Mouse (Mus musculus) mouse embryonic stem cell (cell line): Measurements from ENCODE around the gene Dennd2a.

ENCODE experiments used
- in situ Hi-C, 2 experiments: fragments of 300-500 bp; cut with MboI; formaldehyde crosslinking; loops; 1 replicate in 1 of 2; 3 replicates in 1 of 2; pipeline ENCODE4 v1.14.3; 2019 to 2020; ENCODE audit warnings: low sequenced_read_pairs in 2 of 2, low pct_unique_long_range_greater_than_20kb in 1 of 2, mixed read lengths in 1 of 2; ENCODE audit not compliant: unreplicated experiment in 1 of 2

Gene Dennd2a

GRCm38 (mm10) chr6:39557723-39558261 is at the start of gene Dennd2a:
Dennd2a (minus strand) TSS chr6:39557867.
- in situ Hi-C loops, result no loop called here

DNA sequence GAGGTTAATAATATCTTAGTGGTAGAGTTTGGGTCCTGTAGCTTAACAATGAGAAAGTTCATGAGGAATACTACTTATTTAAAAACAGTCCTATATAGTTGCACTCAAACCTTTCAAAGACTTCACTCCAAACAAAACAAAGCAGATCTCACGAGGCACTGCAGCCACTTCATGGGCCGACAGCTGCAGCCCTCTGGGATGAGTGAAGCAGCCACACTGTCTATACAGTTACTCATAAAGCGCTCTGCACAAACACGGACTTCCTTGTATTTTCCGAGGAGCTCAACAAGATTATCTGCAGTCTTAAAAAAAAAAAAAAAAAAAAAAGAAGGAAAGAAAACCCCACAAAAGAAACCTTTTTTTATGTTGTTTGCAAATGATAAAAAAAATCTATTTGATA is 49.7 kb upstream of the Dennd2a start:
- in situ Hi-C loops, result no loop called here

DNA sequence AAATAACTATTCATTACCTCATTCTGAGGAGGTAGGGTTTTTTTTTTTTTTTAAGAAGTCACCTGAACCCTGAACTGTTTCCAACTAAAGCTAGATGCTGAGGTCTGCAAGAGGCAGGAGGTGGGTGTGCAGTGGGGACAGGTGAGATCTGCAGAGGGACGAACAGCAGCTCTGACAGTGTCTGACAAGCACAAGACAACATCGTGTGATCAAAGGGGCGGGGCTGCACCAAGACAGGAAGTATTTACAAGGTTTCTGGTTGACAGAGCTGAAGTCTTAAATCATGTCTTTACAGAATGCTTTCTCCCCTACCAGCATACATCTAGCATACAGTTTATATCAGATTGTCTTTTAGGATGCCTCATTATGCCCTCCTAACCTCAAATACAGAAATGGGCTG is 49.2 kb upstream of the Dennd2a start:
- in situ Hi-C loops, result no loop called here

- in situ Hi-C loops, result no loop called here
Observed at GRCm38 (mm10) chr6:39606056-39606455, 48.4 kb upstream of the Dennd2a start.

GRCm38 (mm10) chr6:39604565-39604964 is 46.9 kb upstream of the Dennd2a start:
- in situ Hi-C loops, result no loop called here

DNA sequence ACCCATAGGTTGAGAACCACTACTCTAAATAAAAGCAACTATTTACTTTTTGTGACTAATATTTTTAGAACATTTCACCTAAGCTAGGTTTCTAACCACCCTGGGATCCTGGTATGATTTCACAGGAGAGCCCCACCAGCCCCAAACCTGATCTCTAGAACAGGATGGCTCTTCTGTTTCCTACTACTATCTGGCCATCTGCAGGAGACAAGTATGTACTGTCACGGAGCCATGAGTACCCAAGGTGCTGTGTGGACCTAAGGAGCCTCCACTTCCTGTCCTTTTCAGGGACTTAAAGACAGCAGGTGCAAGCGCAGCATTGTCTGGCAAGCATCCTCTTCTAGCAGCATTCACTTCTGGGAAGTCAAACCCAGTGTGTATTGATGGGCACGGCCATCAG is 44.2 kb upstream of the Dennd2a start:
- in situ Hi-C loops, result no loop called here

DNA sequence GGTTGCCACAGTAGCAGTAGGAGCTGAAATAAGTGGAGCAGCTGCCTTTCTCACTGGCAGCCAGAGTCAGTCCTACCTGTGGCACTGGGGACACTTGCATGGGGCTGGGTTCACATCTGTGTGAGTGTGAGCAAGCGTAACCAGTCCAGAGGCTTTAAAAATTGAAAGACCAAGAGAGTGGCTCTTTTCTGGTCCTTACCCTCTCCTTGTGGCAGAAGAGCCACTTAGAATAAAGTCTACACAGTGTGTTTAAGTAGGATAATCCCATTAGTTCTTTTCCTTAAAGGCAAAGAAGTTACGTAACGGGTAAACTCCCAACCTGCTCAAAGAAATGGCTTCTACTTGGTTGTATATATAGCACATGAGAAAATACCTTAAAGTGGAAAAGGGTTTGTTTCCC is 43.2 kb upstream of the Dennd2a start:
- in situ Hi-C loops, result no loop called here

DNA sequence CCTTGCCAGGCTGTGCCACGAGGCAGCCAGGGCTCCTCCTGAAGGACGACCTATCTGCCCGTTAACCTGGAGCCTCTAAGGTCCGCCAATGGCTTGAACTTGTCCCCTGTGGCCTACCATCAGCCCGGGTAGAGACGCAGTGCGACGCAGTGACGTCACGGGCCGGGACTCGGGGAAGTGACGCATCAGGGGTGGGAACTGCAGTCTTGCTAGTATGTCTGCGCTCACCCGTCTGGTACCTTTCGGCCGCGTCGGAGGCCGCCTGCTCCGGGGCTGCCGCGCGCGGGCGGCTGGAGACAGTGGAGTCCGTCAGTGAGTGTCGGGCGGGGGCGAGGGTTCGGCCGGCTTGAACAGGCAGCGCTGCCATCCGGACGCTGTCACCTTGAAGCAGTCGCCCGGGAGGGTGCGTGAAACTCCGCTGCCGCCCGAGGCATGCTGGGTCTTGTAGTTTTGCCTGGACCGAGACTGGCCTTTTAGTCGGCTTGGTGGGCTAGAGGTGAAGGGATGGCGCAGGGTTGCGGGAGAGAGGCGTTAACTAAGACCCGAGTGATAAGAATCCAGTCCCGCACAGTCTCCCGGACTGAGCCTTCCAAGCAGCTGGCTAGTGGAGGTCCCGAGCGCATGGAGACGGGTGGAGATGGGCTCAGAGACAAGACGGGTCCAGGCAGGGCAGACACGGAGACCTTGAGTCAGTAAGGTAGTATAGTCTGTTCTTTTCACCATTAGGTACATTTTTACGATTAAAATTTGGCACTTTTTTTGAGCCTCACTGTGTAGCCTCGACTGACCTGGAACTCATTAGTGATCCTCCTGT is 34.9 kb upstream of the Dennd2a start, which contains the start of gene Ndufb2:
Gene Ndufb2 (plus strand): TSS at position 174 of the 814 bp plus-strand sequence.
- in situ Hi-C loops, result loop anchor here in 1 of 2 experiments (25.0 kb wide), 1 partner anchor 195 kb away; no protein-coding TSS in a partner anchor

DNA sequence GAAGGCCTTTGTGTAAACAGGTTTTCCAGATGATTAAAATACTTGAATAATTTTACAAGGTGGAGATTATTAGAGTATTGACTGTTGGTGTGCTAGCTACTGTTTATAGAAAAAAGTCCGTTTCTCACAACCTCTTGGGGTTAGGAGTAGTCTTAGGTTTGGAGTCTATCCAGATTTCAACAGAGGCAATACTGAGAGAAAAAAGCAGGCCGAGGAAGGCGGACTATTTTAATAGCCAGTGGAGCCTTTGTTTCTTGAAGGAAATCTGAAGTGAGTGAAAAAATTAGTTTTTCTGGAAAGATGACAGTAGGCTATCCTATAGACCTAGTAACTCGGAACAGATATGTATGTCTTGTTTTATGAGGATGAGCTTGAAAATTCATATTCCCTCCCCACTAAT is 33.8 kb upstream of the Dennd2a start:
- in situ Hi-C loops, result loop anchor here in 1 of 2 experiments (25.0 kb wide), 1 partner anchor 196 kb away; no protein-coding TSS in a partner anchor

GRCm38 (mm10) chr6:39585517-39585916 is 27.9 kb upstream of the Dennd2a start, which contains the start of gene Gm42420:
Gm42420 (plus strand) TSS chr6:39585753.
- in situ Hi-C loops, result loop anchor here in 1 of 2 experiments (25.0 kb wide), 1 partner anchor 202 kb away; no protein-coding TSS in a partner anchor

- in situ Hi-C loops, result loop anchor here in 1 of 2 experiments (25.0 kb wide), 1 partner anchor 206 kb away; no protein-coding TSS in a partner anchor
Observed at GRCm38 (mm10) chr6:39581087-39581784, 23.6 kb upstream of the Dennd2a start.

DNA sequence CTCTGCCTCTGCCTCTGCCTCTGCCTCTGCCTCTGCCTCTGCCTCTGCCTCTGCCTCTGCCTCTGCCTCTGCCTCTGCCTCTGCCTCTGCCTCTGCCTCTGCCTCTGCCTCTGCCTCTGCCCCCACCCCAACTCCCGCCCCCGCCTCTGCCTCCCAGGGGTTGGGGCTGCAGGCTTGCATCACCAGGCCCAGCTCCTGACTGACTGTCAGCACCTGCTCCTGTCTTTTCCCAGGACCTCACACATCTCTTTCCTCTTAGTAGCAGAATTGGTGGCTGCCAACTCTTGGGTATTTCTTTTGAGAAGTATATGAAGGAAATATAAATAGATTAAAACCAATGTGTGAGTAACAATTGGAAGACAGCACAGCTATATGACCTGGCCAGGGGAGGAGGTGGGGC is 22.9 kb upstream of the Dennd2a start:
- in situ Hi-C loops, result loop anchor here in 1 of 2 experiments (25.0 kb wide), 1 partner anchor 207 kb away; no protein-coding TSS in a partner anchor

GRCm38 (mm10) chr6:39579552-39579951 is 21.9 kb upstream of the Dennd2a start:
- in situ Hi-C loops, result loop anchor here in 1 of 2 experiments (25.0 kb wide), 1 partner anchor 208 kb away; no protein-coding TSS in a partner anchor

- in situ Hi-C loops, result loop anchor here in 1 of 2 experiments (25.0 kb wide), 1 partner anchor 212 kb away; no protein-coding TSS in a partner anchor
Observed at GRCm38 (mm10) chr6:39574951-39575350, 17.3 kb upstream of the Dennd2a start.

DNA sequence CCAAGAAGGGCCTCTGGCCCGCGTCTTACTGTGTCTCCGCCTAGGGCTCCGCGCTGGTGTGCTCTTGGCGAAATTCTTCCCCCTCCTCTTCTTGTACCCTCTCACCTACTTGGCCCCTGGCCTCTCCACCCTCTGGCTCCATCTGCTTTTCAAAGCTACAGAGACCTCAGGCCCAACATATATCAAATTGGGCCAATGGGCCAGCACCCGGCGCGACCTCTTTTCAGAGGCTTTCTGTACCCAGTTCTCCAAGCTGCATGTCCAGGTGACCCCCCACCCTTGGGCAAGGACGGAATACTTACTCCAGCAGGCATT is 16.8 kb upstream of the Dennd2a start:
- in situ Hi-C loops, result no loop called here

DNA sequence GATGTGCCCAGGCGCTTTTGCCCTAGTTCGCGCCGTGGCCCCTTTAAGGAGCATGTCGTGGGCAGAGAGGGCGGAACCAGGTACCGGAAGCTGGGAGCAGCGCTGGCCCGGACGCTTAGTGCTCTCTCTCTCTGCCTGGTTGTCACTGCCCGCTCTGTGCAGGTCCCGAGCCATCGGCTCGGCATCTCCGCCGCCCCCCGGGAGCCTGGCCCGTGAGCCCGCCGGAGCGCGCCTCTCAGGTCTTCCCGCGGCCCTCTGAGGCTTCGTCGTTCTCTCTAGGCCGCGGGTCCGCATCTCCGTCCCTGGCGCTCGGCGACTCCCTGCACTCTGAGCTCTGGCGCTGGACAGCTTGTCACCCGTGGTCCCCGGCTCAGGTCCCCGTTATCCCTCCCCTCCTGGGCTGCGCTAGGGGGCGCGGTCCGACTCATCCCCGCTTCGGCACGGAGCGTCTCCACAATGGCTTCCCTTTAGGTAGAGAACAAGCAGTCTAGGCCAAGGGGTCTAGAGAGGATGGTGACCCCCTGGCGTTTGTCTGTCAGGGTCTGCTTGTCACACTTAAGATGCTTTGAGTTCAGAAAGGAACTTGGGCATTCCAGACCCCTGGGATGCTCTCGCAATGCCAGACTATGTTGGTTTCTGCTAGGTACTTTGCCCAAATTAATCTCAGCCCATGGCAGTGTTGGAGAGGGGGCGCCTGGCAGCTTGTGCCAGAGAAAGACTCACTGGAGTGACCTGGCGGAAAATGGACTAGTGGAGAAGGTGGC is 16.3 kb upstream of the Dennd2a start, which contains the start of gene Adck2:
Gene Adck2 (plus strand): TSS at position 83 of the 764 bp plus-strand sequence.
- in situ Hi-C loops, result no loop called here

DNA sequence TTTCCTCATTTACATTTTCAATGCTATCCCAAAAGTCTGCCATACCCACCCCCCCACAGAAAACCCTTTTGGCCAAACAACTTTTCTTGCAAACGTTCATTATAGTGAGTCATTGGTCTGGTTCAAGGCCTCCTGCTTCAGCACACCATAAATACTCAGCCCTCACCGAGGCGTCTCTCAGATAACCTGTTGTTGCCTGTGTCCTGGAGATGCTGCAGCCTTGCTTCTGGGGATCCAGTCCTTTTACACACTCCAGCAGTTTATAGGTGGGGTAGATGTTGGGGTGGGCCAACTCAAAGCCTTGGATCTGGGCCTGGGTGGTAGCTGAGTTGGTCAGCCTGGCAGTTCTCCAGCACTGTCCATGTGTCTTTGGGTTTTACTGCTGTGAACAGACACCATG is 12.8 kb upstream of the Dennd2a start:
- in situ Hi-C loops, result no loop called here

GRCm38 (mm10) chr6:39567528-39567927 is 9.9 kb upstream of the Dennd2a start:
- in situ Hi-C loops, result loop anchor here in 1 of 2 experiments (10.0 kb wide), 1 partner anchor 103 kb away; no protein-coding TSS in a partner anchor
